Mouse (Mus musculus): ENCODE measurements around the gene Nucb1. TPM values are rescaled to one million over a fixed set of nuclear protein-coding genes. Genes with fewer than 3 reads are reported as not detected.

The Nucb1 gene
- polyA plus RNA-seq, 1 experiment from 2014 or later = 110 TPM

DNA sequence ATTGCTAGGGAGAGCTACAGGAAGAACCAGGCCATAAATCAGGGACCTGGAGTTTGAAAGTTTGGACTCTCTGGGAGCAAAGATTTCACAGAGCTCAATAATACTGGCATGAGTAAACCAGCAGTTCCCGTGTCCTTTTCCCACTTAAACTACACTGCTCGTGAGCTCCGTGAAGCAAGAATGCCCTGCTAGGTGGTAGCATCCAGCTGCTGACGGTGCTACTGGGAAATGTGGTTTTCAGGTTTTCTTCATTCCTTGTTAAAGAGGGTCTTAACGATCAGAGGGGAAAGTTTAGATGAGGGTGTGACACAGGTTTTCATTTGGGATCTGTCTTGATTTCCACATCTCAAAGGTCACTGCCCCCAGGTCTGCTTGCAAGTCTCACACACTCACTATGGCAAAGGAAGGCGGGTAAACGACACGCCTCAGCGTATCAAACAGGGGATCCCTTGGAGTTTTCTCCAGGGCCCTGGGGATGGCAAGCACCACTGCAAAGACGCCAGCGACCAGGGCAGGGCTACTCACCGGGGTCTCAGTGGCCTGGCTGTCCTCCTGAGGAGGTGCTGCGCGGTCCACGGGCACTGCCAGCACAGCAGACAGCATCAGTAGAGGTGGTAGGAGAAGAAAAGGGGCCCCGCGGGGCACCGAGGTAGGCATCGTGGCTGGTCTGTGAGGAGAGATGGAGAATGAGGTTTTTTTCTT, 874 bp downstream of the Nucb1 start:
- peaks cover 37% of the 10 kb centered on the region for H3K36me3 ChIP-seq
- H3K9ac ChIP-seq = peak overlapping the region; percentile 98
- ATAC-seq (ENCODE audit: low read depth) = peak; percentile 47
- H3K27ac ChIP-seq = peak overlapping the region; percentile 98
- WGBS (ENCODE audit: insufficient replicate concordance) = 17% methylated on average over 19 of the region's 19 CpGs
- H3K4me2 ChIP-seq = peak overlapping the region; percentile 97
- peaks cover 58% of the 10 kb centered on the region for H3K4me1 ChIP-seq (replicated peaks)
- H3K27me3 ChIP-seq = no peaks in the 10 kb centered on the region
- H3K9me3 ChIP-seq (replicated peaks) = no peaks in the 10 kb centered on the region
- DNase-seq = peak; percentile 44
- peak overlapping the region; percentile 95 for H3K4me3 ChIP-seq (replicated peaks)

DNA sequence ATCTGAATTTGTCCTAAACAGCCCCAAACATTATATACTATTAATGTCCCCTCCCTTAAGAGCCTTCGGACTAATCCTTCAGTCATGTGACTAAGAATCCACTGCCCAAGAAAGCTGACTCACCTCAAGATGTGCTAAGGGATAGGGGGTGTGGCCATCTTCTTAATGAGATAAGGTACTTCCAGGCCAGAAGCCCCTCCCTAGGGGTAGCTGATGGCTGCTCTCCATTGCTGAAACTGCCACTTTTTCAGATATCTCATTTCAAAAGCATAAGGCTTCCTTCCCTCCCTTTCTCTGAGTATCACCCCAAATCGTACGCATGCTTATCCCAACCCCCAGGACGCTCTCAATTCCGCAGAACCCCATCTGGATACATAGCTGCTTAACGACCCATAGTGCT, 1.6 kb downstream of the Nucb1 start:
- Histone ChIP-seq H3K9me3 (replicated peaks) (no peaks in the 10 kb centered on the region), H3K9ac (peak overlapping the region; percentile 98), H3K4me1 (replicated peaks) (peaks cover 57% of the 10 kb centered on the region), H3K4me3 (replicated peaks) (peak overlapping the region; percentile 95), H3K27me3 (no peaks in the 10 kb centered on the region), H3K36me3 (peaks cover 43% of the 10 kb centered on the region), H3K27ac (peak overlapping the region; percentile 98), H3K4me2 (peak overlapping the region; percentile 97)
- DNase-seq (peak; percentile 80), ATAC-seq (ENCODE audit: low read depth) (peak; percentile 82)
- 19% methylated on average over 6 of the region's 6 CpGs for WGBS (ENCODE audit: insufficient replicate concordance)

DNA sequence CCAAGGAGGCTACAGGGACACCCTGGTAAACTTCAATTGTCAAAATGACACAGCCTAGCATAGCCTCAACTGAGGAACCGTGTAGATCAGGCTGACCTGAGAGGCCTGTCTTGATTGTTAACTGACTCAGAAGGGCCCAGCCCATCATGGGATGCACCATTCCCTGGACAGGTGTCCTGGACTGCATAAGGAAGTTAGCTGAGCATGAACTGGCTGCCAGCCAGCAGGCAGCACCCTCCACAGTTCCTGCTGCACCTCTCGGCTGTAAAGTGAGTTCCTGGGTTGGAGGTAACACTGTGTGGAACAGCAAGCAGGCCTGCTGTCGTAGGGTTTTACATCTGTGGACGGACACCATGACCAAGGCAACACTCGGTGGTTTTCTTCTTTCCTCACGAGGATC, 2.6 kb downstream of the Nucb1 start:
- peak overlapping the region; percentile 79 for H3K9ac ChIP-seq
- WGBS (ENCODE audit: insufficient replicate concordance) = 79% methylated on average over 6 of the region's 6 CpGs

DNA sequence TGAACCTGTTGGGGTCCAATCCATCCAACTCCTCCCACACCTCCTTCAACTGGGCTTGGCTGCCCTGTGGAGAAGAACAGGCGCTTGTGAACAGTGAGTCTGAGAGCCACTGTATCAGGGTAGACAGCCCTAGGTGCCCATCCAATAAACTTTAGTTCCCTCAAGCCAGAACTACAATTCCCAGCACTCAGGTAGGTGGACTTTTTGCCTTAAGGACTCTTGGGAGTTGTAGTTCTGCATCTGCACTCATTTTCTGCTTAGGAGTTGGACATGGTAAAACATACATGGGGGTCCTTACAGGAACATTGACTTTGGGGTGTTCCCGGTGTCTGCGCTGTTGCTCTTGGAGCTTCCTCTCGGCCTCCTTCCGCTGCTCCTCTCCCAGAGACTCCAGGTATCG, 11.8 kb downstream of the Nucb1 start:
- Histone ChIP-seq H3K9me3 (replicated peaks) (no peaks in the 10 kb centered on the region), H3K27me3 (no peaks in the 10 kb centered on the region), H3K4me3 (replicated peaks) (no peak overlapping the region), H3K4me2 (no peak overlapping the region), H3K36me3 (peaks cover 98% of the 10 kb centered on the region), H3K27ac (no peak overlapping the region), H3K4me1 (replicated peaks) (peaks cover 9% of the 10 kb centered on the region), H3K9ac (no peak overlapping the region)
- ATAC-seq (ENCODE audit: low read depth) (no peak), DNase-seq (no peak)
- 92% methylated on average over 6 of the region's 6 CpGs for WGBS (ENCODE audit: insufficient replicate concordance)

More for the DNA sequence above, 2.6 kb downstream of the Nucb1 start:
- no peak for ATAC-seq (ENCODE audit: low read depth)
- H3K4me1 ChIP-seq (replicated peaks) = peaks cover 57% of the 10 kb centered on the region
- H3K27ac ChIP-seq = peak overlapping the region; percentile 98
- H3K36me3 ChIP-seq = peaks cover 52% of the 10 kb centered on the region
- H3K4me3 ChIP-seq (replicated peaks) = peak overlapping the region; percentile 95
- DNase-seq = no peak
- H3K9me3 ChIP-seq (replicated peaks) = no peaks in the 10 kb centered on the region
- no peaks in the 10 kb centered on the region for H3K27me3 ChIP-seq
- peak overlapping the region; percentile 97 for H3K4me2 ChIP-seq

DNA sequence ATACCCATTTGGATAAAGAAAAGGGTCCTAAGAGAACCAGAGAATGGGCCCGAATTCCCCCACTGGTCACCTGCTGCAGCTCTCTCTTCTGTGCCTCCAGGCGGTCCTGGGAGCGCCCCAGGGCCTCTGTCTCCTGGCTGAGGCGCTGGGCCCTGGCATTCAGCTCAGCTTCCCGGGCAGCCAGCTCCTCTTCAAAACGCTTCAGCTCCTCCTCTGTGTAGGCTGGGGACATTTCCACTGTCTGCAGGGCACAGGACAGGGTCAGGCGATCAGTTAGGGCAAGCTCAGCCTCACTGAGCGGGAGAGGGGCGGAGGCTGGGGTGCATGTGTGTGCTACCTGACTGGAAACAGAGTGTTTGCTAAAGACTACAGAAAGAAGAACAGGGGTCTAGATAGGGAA, 15.7 kb downstream of the Nucb1 start:
- ATAC-seq (ENCODE audit: low read depth) (no peak), DNase-seq (no peak)
- Histone ChIP-seq H3K9me3 (replicated peaks) (no peaks in the 10 kb centered on the region), H3K36me3 (peaks cover 76% of the 10 kb centered on the region), H3K27ac (no peak overlapping the region), H3K4me2 (no peak overlapping the region), H3K9ac (no peak overlapping the region), H3K4me1 (replicated peaks) (peaks cover 39% of the 10 kb centered on the region), H3K4me3 (replicated peaks) (no peak overlapping the region), H3K27me3 (no peaks in the 10 kb centered on the region)
- 86% methylated on average over 9 of the region's 9 CpGs for WGBS (ENCODE audit: insufficient replicate concordance)

DNA sequence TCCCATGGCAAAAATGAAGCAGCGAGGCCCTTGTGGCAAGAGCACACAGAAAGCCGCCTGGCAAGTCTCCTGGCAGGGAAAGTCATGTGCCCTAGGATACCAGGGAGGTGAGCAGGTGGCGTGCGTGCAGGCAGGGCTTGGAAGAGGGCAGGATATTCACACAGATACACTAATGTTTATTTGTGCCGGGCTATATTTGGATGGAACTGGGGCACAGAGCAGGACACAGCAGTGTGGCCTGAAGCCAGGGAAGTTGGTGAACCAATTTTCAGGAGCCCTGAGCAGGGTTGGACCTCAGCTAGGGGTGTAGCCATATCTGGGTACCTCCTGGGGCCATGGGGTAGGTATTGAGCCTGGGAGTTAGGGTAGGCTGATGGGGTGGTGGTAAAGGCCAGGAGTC, 17.3 kb downstream of the Nucb1 start:
- no peaks in the 10 kb centered on the region for H3K9me3 ChIP-seq (replicated peaks)
- H3K27ac ChIP-seq = no peak overlapping the region
- 88% methylated on average over 5 of the region's 5 CpGs for WGBS (ENCODE audit: insufficient replicate concordance)
- H3K4me2 ChIP-seq = no peak overlapping the region
- no peak for ATAC-seq (ENCODE audit: low read depth)
- H3K9ac ChIP-seq = no peak overlapping the region
- H3K36me3 ChIP-seq = peaks cover 60% of the 10 kb centered on the region
- H3K4me3 ChIP-seq (replicated peaks) = no peak overlapping the region
- no peak for DNase-seq
- peaks cover 55% of the 10 kb centered on the region for H3K4me1 ChIP-seq (replicated peaks)
- no peaks in the 10 kb centered on the region for H3K27me3 ChIP-seq

DNA sequence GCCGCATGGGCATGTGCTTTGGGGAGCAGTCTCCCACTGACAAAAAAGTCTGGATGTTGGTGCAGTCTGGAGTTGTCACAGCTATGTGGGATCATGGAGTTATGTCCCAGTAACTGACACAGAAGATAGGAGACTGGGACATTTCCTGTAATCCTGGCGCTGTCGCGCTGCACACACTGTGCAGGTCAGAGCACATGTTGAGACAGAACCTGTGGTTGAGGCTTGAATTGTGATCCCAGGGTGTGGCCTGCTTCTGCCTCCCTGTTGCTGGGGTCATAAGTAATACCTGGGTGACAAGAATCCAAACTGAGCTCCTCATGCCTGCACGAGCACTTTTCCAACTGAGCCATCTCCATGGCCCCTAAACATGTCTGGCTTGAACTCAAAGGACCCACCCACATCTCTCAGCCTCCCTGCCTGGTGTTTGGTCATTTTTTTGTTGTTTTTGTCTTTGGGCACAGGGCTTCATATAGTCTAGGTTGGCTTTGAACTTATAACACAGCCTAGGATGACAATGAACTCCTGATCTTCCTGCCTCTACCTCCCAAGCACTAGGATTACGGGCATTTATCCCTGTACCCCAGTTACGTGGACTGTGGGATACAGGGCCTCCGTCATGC, 17.9 kb downstream of the Nucb1 start:
- Histone ChIP-seq H3K9me3 (replicated peaks) (no peaks in the 10 kb centered on the region), H3K27me3 (no peaks in the 10 kb centered on the region), H3K36me3 (peaks cover 54% of the 10 kb centered on the region), H3K9ac (no peak overlapping the region), H3K27ac (peak overlapping the region; percentile 15; the same call in 1 of the 2 replicates), H3K4me1 (replicated peaks) (peaks cover 61% of the 10 kb centered on the region), H3K4me3 (replicated peaks) (no peak overlapping the region), H3K4me2 (no peak overlapping the region)
- ATAC-seq (ENCODE audit: low read depth) = no peak
- WGBS (ENCODE audit: insufficient replicate concordance) = 87% methylated on average over 8 of the region's 8 CpGs
- DNase-seq = no peak

DNA sequence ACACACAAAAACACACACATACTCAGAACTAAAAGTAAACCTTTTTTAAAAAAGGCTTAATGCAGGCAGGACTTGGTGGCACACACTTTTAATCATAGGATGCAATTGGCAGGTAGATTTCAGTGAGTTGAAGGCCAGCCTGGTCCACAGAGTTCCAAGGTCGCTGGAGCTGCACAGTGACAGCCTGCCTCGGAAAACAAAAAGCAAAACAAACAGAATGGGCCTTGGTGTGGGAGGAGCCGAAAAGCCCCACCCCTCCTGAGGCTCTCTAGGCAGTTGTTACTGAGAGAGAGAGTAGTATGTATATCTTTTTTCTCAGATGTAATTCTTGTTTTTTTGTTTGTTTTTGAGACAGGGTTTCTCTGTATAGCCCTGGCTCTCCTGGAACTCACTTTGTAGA, 18.9 kb downstream of the Nucb1 start:
- Histone ChIP-seq H3K4me2 (peak overlapping the region; percentile 36), H3K36me3 (peaks cover 43% of the 10 kb centered on the region), H3K4me1 (replicated peaks) (peaks cover 72% of the 10 kb centered on the region), H3K27ac (peak overlapping the region; percentile 78), H3K27me3 (no peaks in the 10 kb centered on the region), H3K9ac (peak overlapping the region; percentile 1; the same call in 1 of the 2 replicates), H3K9me3 (replicated peaks) (no peaks in the 10 kb centered on the region), H3K4me3 (replicated peaks) (no peak overlapping the region)
- ATAC-seq (ENCODE audit: low read depth) (peak; percentile 60), DNase-seq (peak; percentile 46)
- 20% methylated on average over 3 of the region's 3 CpGs for WGBS (ENCODE audit: insufficient replicate concordance)

DNA sequence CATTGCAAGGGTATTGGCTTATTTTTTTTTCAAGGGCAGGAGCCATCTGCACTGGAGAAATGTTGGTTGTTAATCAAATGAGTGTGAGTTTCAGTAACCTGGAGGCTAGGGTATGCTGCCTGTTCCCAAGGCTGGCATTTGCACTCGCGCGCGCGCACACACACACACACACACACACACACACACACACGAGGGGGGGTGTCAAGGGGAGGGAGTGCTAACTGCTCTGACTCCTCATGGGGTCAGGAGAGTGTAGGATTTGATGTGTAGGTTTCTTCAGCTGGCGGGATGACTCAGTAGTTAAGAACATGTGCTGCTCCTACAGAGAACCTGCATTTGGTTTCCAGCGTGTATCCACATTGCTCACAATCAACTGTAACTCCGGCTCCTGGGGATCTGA, 19.4 kb downstream of the Nucb1 start:
- Histone ChIP-seq H3K27ac (peak overlapping the region; percentile 78), H3K27me3 (no peaks in the 10 kb centered on the region), H3K4me1 (replicated peaks) (peaks cover 76% of the 10 kb centered on the region), H3K4me2 (peak overlapping the region; percentile 36), H3K9ac (peak overlapping the region; percentile 1; the same call in 1 of the 2 replicates), H3K4me3 (replicated peaks) (no peak overlapping the region), H3K9me3 (replicated peaks) (no peaks in the 10 kb centered on the region), H3K36me3 (peaks cover 39% of the 10 kb centered on the region)
- ATAC-seq (ENCODE audit: low read depth) = peak; percentile 30; the same call in 1 of the 2 replicates
- no peak for DNase-seq
- 51% methylated on average over 9 of the region's 9 CpGs for WGBS (ENCODE audit: insufficient replicate concordance)

DNA sequence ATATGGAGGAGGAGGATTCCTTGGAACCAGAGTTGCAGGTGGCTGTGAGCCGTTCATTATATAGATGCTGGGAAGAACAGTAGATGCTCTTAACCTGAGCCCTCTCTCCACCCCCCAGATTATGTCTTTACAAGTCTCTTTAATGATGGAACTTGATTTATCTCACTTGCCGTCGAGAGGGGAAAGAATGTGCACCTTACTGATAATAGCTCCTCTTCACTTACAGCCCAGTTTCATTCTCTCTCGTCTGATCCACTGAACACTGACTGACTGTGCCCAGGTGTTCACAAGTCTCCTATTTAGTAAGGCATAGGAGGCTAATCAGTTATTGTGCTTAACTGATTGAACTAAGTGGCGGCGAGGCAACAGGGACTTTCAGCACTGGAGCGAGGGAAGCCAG, 20.6 kb downstream of the Nucb1 start:
- no peaks in the 10 kb centered on the region for H3K9me3 ChIP-seq (replicated peaks)
- H3K27ac ChIP-seq = peak overlapping the region; percentile 44; the same call in 1 of the 2 replicates
- H3K9ac ChIP-seq = 0 out of 2 replicates have a peak overlapping the region, but pooled peaks have one; percentile 14
- peak; percentile 32 for DNase-seq
- peaks cover 26% of the 10 kb centered on the region for H3K36me3 ChIP-seq
- peaks cover 76% of the 10 kb centered on the region for H3K4me1 ChIP-seq (replicated peaks)
- 32% methylated on average over 7 of the region's 7 CpGs for WGBS (ENCODE audit: insufficient replicate concordance)
- peak; percentile 32 for ATAC-seq (ENCODE audit: low read depth)
- no peaks in the 10 kb centered on the region for H3K27me3 ChIP-seq
- peak overlapping the region; percentile 73 for H3K4me2 ChIP-seq
- H3K4me3 ChIP-seq (replicated peaks) = no peak overlapping the region

DNA sequence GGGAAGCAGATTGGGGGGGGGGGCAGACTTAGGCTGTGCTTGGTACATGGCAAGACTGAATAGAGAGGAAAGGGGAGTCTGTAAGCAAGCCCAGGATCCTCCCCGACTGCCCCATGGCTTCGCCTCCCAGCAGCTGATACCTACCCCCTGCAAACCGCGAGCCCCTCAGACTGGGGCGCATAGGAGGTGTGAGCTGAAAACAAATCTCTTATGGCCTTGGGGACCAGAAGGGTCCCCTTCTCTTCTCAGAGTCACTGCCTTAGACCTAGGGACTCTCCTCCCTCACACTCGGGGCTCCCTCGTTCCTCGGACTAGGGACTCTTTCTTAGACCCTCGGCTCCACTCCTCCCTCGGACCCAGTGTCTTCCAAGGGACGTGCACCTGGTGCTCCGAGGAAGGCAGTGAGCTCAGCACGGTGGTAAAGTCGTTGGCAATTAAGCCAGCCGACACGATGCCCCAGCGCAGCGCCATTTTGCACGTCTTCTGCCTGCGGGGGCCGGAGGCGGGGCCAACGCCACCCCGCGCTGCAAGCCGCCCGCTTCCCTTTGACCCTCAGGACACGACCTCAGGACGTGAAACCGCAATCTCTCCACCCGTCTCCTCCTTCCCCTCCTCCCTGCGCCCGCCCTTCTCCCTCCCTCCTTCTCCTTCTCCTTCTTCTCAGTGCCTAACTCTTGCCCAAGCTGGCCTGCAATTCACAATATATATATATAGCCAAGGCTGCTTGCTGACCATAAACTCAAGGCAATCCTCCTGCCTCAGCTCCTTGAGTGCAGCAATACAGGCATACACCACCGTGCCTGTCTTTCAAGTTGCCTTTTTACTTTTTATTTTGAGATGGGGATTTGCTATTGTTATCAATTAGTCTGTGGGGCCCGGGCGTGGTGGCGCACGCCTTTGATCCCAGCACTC, 21.7 kb downstream of the Nucb1 start, which contains the start of gene Dhdh:
TSS of gene Dhdh (minus strand) at position 513 of the 912 bp plus-strand sequence.
- no peaks in the 10 kb centered on the region for H3K27me3 ChIP-seq
- WGBS (ENCODE audit: insufficient replicate concordance) = 3% methylated on average over 38 of the region's 38 CpGs
- no peaks in the 10 kb centered on the region for H3K9me3 ChIP-seq (replicated peaks)
- H3K4me1 ChIP-seq (replicated peaks) = peaks cover 68% of the 10 kb centered on the region
- H3K4me3 ChIP-seq (replicated peaks) = peak within 1 kb of the TSS; percentile 61
- H3K27ac ChIP-seq = peak within 1 kb of the TSS; percentile 62
- H3K4me2 ChIP-seq = peak within 1 kb of the TSS; percentile 73
- ATAC-seq (ENCODE audit: low read depth) = peak; percentile 27
- peaks cover 16% of the 10 kb centered on the region for H3K36me3 ChIP-seq
- peak within 1 kb of the TSS; percentile 71 for H3K9ac ChIP-seq
- peak; percentile 51 for DNase-seq
